Mouse (Mus musculus) CH12.LX (cell line): ENCODE results near the gene Zfp300. TPM values are rescaled to one million over a fixed set of nuclear protein-coding genes. Genes with fewer than 3 reads are reported as not detected.

Experiments
- DNase-seq: peaks from one replicate; pipeline ENCODE4 v3.0.0-alpha.2; 2013; ENCODE audit errors: extremely low read depth
- H3K27ac ChIP-seq: 2 replicates; pipeline ENCODE4 v1.5.1; 2012; ENCODE audit warnings: low read depth, mild to moderate bottlenecking, control low read depth, moderate library complexity; ENCODE audit not compliant: insufficient read depth
- H3K27me3 ChIP-seq: replicated peaks from 2 replicates; pipeline ENCODE3; 2012; ENCODE audit warnings: inconsistent platforms
- H3K36me3 ChIP-seq, 2 experiments: replicated peaks in 1 of 2; 2 replicates each; pipeline versions ENCODE3 to v1.6.1; 2012; ENCODE audit warnings: inconsistent platforms in 1 of 2, low read length in 1 of 2, mild to moderate bottlenecking in 1 of 2, mixed read lengths in 1 of 2, moderate library complexity in 1 of 2; ENCODE audit not compliant: control insufficient read depth in 1 of 2, insufficient read depth in 1 of 2
- H3K4me1 ChIP-seq, 2 experiments: 2 replicates each; pipeline ENCODE4 v1.6.1; 2012; ENCODE audit warnings: inconsistent platforms in 1 of 2, moderate library complexity in 1 of 2; ENCODE audit not compliant: insufficient read depth in 2 of 2, control insufficient read depth in 1 of 2
- H3K4me2 ChIP-seq: 2 replicates; pipeline ENCODE4 v1.6.1; 2012; ENCODE audit warnings: low read depth, mild to moderate bottlenecking, control low read depth; ENCODE audit not compliant: poor library complexity, insufficient read depth, severe bottlenecking
- H3K4me3 ChIP-seq, 3 experiments: fragments of 150-350 bp in 1 of 3; sonication (generic) in 1 of 3; replicated peaks in 1 of 3; 2 replicates each; pipeline versions ENCODE3 to v1.5.1; 2011 to 2012; ENCODE audit warnings: low read depth in 2 of 3, low read length in 2 of 3, mild to moderate bottlenecking in 2 of 3, moderate library complexity in 2 of 3, control low read depth in 1 of 3, improper control_type of control experiment in 1 of 3, inconsistent platforms in 1 of 3, mixed read lengths in 1 of 3; ENCODE audit not compliant: poor library complexity in 1 of 3
- H3K79me2 ChIP-seq: replicated peaks from 2 replicates; pipeline ENCODE4 v1.6.1; 2012; ENCODE audit warnings: mild to moderate bottlenecking, moderate library complexity; ENCODE audit not compliant: control insufficient read depth, poor library complexity, insufficient read depth, severe bottlenecking; ENCODE audit errors: extremely low read depth
- H3K9ac ChIP-seq: 2 replicates; pipeline ENCODE4 v1.6.1; 2012; ENCODE audit warnings: low read depth, mild to moderate bottlenecking, control low read depth, moderate library complexity; ENCODE audit not compliant: insufficient read depth
- H3K9me3 ChIP-seq: replicated peaks from 2 replicates; pipeline ENCODE3; 2012; ENCODE audit warnings: low read length, inconsistent platforms, mixed read lengths
- BHLHE40 ChIP-seq: IDR thresholded peaks from 2 replicates; pipeline ENCODE4 v1.6.1; 2011; ENCODE audit warnings: mild to moderate bottlenecking, low read depth, low read length, improper control_type of control experiment
- CHD1 ChIP-seq: IDR thresholded peaks from 2 replicates; pipeline ENCODE4 v1.6.1; 2012; ENCODE audit warnings: low read depth, low read length, improper control_type of control experiment, inconsistent platforms
- CHD2 ChIP-seq: IDR thresholded peaks from 2 replicates; pipeline ENCODE4 v1.6.1; 2011; ENCODE audit warnings: low read length, improper control_type of control experiment
- E2F4 ChIP-seq: IDR thresholded peaks from 2 replicates; pipeline ENCODE4 v1.6.1; 2011; ENCODE audit warnings: low read depth, low read length, improper control_type of control experiment; ENCODE audit not compliant: insufficient replicate concordance
- ELF1 ChIP-seq: IDR thresholded peaks from 2 replicates; pipeline ENCODE4 v1.6.1; 2014; ENCODE audit warnings: low read depth, mild to moderate bottlenecking, inconsistent platforms, low read length, improper control_type of control experiment
- ETS1 ChIP-seq: conservative IDR thresholded peaks from 2 replicates; pipeline ENCODE4 v1.6.1; 2012; ENCODE audit warnings: low read depth, mild to moderate bottlenecking, inconsistent platforms, low read length, improper control_type of control experiment, moderate library complexity
- IRF4 ChIP-seq: IDR thresholded peaks from 2 replicates; pipeline ENCODE4 v1.6.1; 2014; ENCODE audit warnings: low read depth, mild to moderate bottlenecking, inconsistent platforms, low read length, improper control_type of control experiment
- MAZ ChIP-seq: IDR thresholded peaks from 2 replicates; pipeline ENCODE4 v1.6.1; 2012; ENCODE audit warnings: low read depth, mild to moderate bottlenecking, inconsistent platforms, low read length, improper control_type of control experiment, moderate library complexity
- MXI1 ChIP-seq: IDR thresholded peaks from 2 replicates; pipeline ENCODE4 v1.6.1; 2011; ENCODE audit warnings: mild to moderate bottlenecking, low read depth, low read length, improper control_type of control experiment
- SMC3 ChIP-seq: IDR thresholded peaks from 2 replicates; pipeline ENCODE4 v1.6.1; 2011; ENCODE audit warnings: low read depth, low read length, improper control_type of control experiment
- TBP ChIP-seq: conservative IDR thresholded peaks from 2 replicates; pipeline ENCODE4 v1.6.1; 2011; ENCODE audit warnings: low read depth, low read length, improper control_type of control experiment
- TCF12 ChIP-seq: IDR thresholded peaks from 2 replicates; pipeline ENCODE4 v1.6.1; 2014; ENCODE audit warnings: low read depth, mild to moderate bottlenecking, inconsistent platforms, low read length, improper control_type of control experiment
- UBTF ChIP-seq: IDR thresholded peaks from 2 replicates; pipeline ENCODE4 v1.6.1; 2012; ENCODE audit warnings: low read depth, mild to moderate bottlenecking, inconsistent platforms, low read length, improper control_type of control experiment, moderate library complexity
- USF1 ChIP-seq: IDR thresholded peaks from 2 replicates; pipeline ENCODE4 v1.6.1; 2014; ENCODE audit warnings: low read depth, mild to moderate bottlenecking, inconsistent platforms, low read length, improper control_type of control experiment
- USF2 ChIP-seq: conservative IDR thresholded peaks from 2 replicates; pipeline ENCODE4 v1.6.1; 2011; ENCODE audit warnings: low read depth, low read length, improper control_type of control experiment
- ZKSCAN1 ChIP-seq: IDR thresholded peaks from 2 replicates; pipeline ENCODE4 v1.6.1; 2012; ENCODE audit warnings: low read depth, inconsistent platforms, low read length, improper control_type of control experiment, borderline replicate concordance
- ZMIZ1 ChIP-seq: IDR thresholded peaks from 2 replicates; pipeline ENCODE4 v1.6.1; 2012; ENCODE audit warnings: low read depth, mild to moderate bottlenecking, inconsistent platforms, low read length, improper control_type of control experiment
- dilution Hi-C: fragments of 300-500 bp; cut with MboI; formaldehyde crosslinking; loops from 2 replicates; pipeline ENCODE4 v1.14.3; 2020; ENCODE audit warnings: low sequenced_read_pairs; ENCODE audit not compliant: extremely low pct_unique_long_range_greater_than_20kb, extremely low pct_ligation_motif_present
- in situ Hi-C: fragments of 300-500 bp; cut with MboI; formaldehyde crosslinking; loops from 3 replicates; pipeline ENCODE4 v1.14.3; 2019; ENCODE audit warnings: low sequenced_read_pairs, low pct_ligation_motif_present, low pct_unique_long_range_greater_than_20kb, mixed read lengths
- polyA plus RNA-seq: library from polyadenylated mRNA; unstranded; fragments of >175 nt; gene quantifications from 2 replicates; pipeline ENCODE4 v1.2.1, GENCODE M21; 2012; ENCODE audit warnings: low read depth; ENCODE audit not compliant: insufficient read length
- total RNA-seq, 2 experiments: library from RNA; depleted of rRNA; stranded (reverse); fragments of 300-350 nt in 1 of 2; fragments of >200 nt in 1 of 2; gene quantifications; 2 replicates each; pipeline ENCODE4 v1.2.3; 2012 to 2014

Zfp300 gene
- total and polyA plus RNA-seq, 3 experiments: 0.30 to 1.1 (median 0.51) TPM

DNA sequence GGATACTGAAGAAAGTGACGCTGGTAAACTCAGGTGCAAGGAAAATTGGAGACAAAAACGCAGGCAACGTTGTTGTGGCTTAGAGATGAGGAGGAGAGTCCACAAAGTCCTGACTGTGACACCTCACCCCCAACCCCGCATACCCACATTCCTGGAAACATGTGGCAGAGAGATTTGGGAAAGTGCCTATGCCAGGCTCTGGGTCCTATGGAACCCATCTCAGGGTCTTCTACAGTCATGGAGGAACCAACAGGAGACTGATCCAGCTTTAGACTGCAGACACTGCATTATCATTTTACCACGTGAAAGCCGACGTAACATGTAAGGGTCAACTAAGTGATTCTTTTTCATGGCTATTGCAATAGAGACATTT lies 526 bp upstream of the Zfp300 start:
- in situ Hi-C loops (no loop called here), dilution Hi-C loops (no loop called here)
- H3K9me3 ChIP-seq: no peaks in the 10 kb centered on the region
- peak overlapping the region; percentile 91; the same call in 1 of the 2 replicates for H3K4me2 ChIP-seq
- no peaks in the 10 kb centered on the region for H3K79me2 ChIP-seq
- no peaks in the 10 kb centered on the region for H3K27me3 ChIP-seq
- TF ChIP-seq IRF4 (no peak), ETS1 (no peak), E2F4 (no peak), UBTF (no peak), TBP (no peak), TCF12 (no peak), SMC3 (no peak), CHD2 (no peak), CHD1 (no peak)
- H3K4me3 ChIP-seq: no peak overlapping the region
- no peak overlapping the region for H3K27ac ChIP-seq
- no peaks in the 10 kb centered on the region; a peak in 1 of 4 replicates for H3K4me1 ChIP-seq
- DNase-seq: no peak
- H3K36me3 ChIP-seq: no peaks in the 10 kb centered on the region
- no peak overlapping the region for H3K9ac ChIP-seq

DNA sequence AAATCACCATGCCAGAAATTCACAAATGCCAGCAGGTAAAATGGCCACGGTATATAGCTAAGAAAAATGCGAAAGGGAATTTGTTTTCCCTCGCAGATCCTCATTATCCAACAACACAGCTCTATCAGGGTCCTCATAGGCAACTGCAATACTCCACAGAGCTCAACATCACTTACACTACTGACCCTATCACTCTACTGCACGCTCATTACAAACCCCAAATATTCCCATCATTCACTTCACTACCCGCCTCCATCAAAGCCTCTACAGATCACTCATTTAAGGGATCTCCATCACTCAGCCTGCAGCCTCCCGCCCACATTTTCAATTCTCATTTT lies 713 bp downstream of the Zfp300 start:
- peak overlapping the region; percentile 51 to 60 (median 57) for H3K4me3 ChIP-seq
- in situ Hi-C loops (no loop called here), dilution Hi-C loops (no loop called here)
- DNase-seq: no peak
- H3K27ac ChIP-seq: no peak overlapping the region
- H3K4me2 ChIP-seq: peak overlapping the region; percentile 59
- H3K36me3 ChIP-seq: no peaks in the 10 kb centered on the region
- H3K9me3 ChIP-seq: no peaks in the 10 kb centered on the region
- no peaks in the 10 kb centered on the region for H3K79me2 ChIP-seq
- peak overlapping the region; percentile 53; the same call in 1 of the 2 replicates for H3K9ac ChIP-seq
- H3K27me3 ChIP-seq: no peaks in the 10 kb centered on the region
- H3K4me1 ChIP-seq: no peaks in the 10 kb centered on the region; a peak in 1 of 4 replicates
- TF ChIP-seq BHLHE40 (no peak), MAZ (no peak), ETS1 (no peak), ZKSCAN1 (no peak)

DNA sequence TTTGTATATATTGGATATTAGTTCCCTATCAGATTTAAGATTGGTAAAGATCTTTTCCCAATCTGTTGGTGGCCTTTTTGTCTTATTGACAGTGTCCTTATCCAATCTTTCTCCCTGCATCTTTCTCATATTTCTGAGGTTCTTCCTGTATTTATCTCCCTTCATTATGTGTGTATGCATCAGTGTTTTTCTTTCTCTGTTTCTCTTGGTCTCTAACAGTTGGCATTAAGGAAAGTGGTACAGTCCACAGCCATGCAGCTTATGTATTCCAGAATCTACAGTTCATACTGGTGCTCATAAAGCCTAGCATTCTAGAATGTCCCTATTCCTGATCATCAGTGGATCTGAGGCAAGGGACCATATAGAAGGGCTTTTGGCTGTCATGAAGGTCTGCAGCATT lies 21.2 kb downstream of the Zfp300 start, which contains the start of gene Spaca5:
TSS of gene Spaca5 (plus strand) at position 301 of the 400 bp plus-strand sequence.
- no peaks in the 10 kb centered on the region for H3K9me3 ChIP-seq
- H3K27me3 ChIP-seq: no peaks in the 10 kb centered on the region
- no peaks in the 10 kb centered on the region for H3K79me2 ChIP-seq
- H3K9ac ChIP-seq: no peak within 1 kb of the TSS
- dilution Hi-C loops (no loop called here), in situ Hi-C loops (no loop called here)
- H3K4me1 ChIP-seq: no peaks in the 10 kb centered on the region
- TF ChIP-seq MXI1: no peak
- no peak for TF ChIP-seq ZMIZ1
- TF ChIP-seq USF2: no peak
- TF ChIP-seq ETS1: no peak
- no peak for TF ChIP-seq USF1
- TF ChIP-seq ELF1: no peak
- H3K36me3 ChIP-seq: no peaks in the 10 kb centered on the region
- H3K27ac ChIP-seq: no peak within 1 kb of the TSS
- H3K4me3 ChIP-seq: no peak within 1 kb of the TSS
- H3K4me2 ChIP-seq: no peak within 1 kb of the TSS
- DNase-seq: no peak
